Mouse (Mus musculus) neural tube, embryonic 14.5 days (tissue): ENCODE data around the gene Tha1. TPM values are rescaled to one million over a fixed set of nuclear protein-coding genes. Genes with fewer than 3 reads are reported as not detected.

Source experiments
- ATAC-seq: fragments of 200-750 bp; cut with Nextera tagmentation; 2 replicates; pipeline ENCODE4 v1.8.0; 2017; ENCODE audit warnings: low read depth, mild to moderate bottlenecking, moderate TSS enrichment, moderate library complexity
- H3K27ac ChIP-seq: fragments of 300-500 bp; sonication (generic); 2 replicates; pipeline ENCODE4 v1.5.1; 2014; ENCODE audit warnings: low read depth, mild to moderate bottlenecking, control low read depth, low read length, moderate library complexity, mixed read lengths
- H3K27me3 ChIP-seq: fragments of 300-500 bp; sonication (generic); 2 replicates; pipeline ENCODE4 v1.6.1; 2014; ENCODE audit warnings: low read length; ENCODE audit not compliant: control insufficient read depth, insufficient read depth
- H3K36me3 ChIP-seq: fragments of 300-500 bp; sonication (generic); 2 replicates; pipeline ENCODE4 v1.6.1; 2014; ENCODE audit warnings: low read length, mixed read lengths; ENCODE audit not compliant: control insufficient read depth, insufficient read depth
- H3K4me1 ChIP-seq: fragments of 300-500 bp; sonication (generic); 2 replicates; pipeline ENCODE4 v1.6.1; 2014; ENCODE audit warnings: low read length; ENCODE audit not compliant: control insufficient read depth, insufficient read depth
- H3K4me2 ChIP-seq: fragments of 300-500 bp; sonication (generic); 2 replicates; pipeline ENCODE4 v1.6.1; 2014; ENCODE audit warnings: mild to moderate bottlenecking, low read depth, low read length, control low read depth
- H3K4me3 ChIP-seq: fragments of 300-500 bp; sonication (generic); 2 replicates; pipeline ENCODE4 v1.5.1; 2014; ENCODE audit warnings: low read depth, low read length, control low read depth, mixed read lengths
- H3K9ac ChIP-seq: fragments of 300-500 bp; sonication (generic); replicated peaks from 2 replicates; pipeline ENCODE4 v1.6.1; 2014; ENCODE audit warnings: low read depth, mild to moderate bottlenecking, control low read depth, low read length, mixed read lengths
- H3K9me3 ChIP-seq: fragments of 300-500 bp; sonication (generic); 2 replicates; pipeline ENCODE4 v1.6.1; 2016; ENCODE audit warnings: low read length; ENCODE audit not compliant: control insufficient read depth
- WGBS: fragments of 180-500 bp; shearing (Covaris S2); extraction: QIAGEN DNeasy Blood & Tissue Kit; methylation state at CpG from one replicate; pipeline ENCODE4 v1.1.7; 2014; 5-methylcytosine and 5-hydroxymethylcytosine counted together
- polyA plus RNA-seq: library from polyadenylated mRNA; unstranded; fragments of >200 nt; fragmentation: Nextera tagmentation; extraction: Ambion mirVana; gene quantifications from 2 replicates; pipeline ENCODE4 v1.2.1, GENCODE M21; 2014

Tha1 gene
- polyA plus RNA-seq, 1 experiment from 2014 or later, result 4.2 TPM

GRCm38 (mm10) chr11:117860601-117861000 lies 12.7 kb downstream of the Tha1 start, which contains the start of gene Tmem235:
Gene Tmem235, plus strand, starts transcription at chr11:117860752.
- Histone ChIP-seq H3K4me2 (no peak within 1 kb of the TSS), H3K4me1 (no peaks in the 10 kb centered on the region), H3K27ac (no peak within 1 kb of the TSS), H3K9me3 (no peaks in the 10 kb centered on the region), H3K36me3 (no peaks in the 10 kb centered on the region), H3K9ac (no peak within 1 kb of the TSS), H3K27me3 (0 out of 2 replicates have a peak, but pooled peaks cover 3% of the 10 kb centered on the region), H3K4me3 (no peak within 1 kb of the TSS)
- WGBS, result 3% methylated on average over 23 of the region's 23 CpGs
- ATAC-seq, result no peak

GRCm38 (mm10) chr11:117858392-117858791 lies 14.9 kb downstream of the Tha1 start:
- WGBS, result 34% methylated on average over 3 of the region's 3 CpGs
- Histone ChIP-seq H3K27me3 (0 out of 2 replicates have a peak, but pooled peaks cover 3% of the 10 kb centered on the region), H3K9me3 (no peaks in the 10 kb centered on the region), H3K4me3 (no peak overlapping the region), H3K9ac (no peak overlapping the region), H3K36me3 (no peaks in the 10 kb centered on the region), H3K4me1 (no peaks in the 10 kb centered on the region), H3K4me2 (no peak overlapping the region), H3K27ac (no peak overlapping the region)
- ATAC-seq, result no peak

GRCm38 (mm10) chr11:117857462-117857861 lies 15.8 kb downstream of the Tha1 start:
- Histone ChIP-seq H3K4me1 (no peaks in the 10 kb centered on the region), H3K27me3 (0 out of 2 replicates have a peak, but pooled peaks cover 3% of the 10 kb centered on the region), H3K4me3 (no peak overlapping the region), H3K9ac (no peak overlapping the region), H3K9me3 (no peaks in the 10 kb centered on the region), H3K36me3 (no peaks in the 10 kb centered on the region), H3K27ac (no peak overlapping the region), H3K4me2 (no peak overlapping the region)
- ATAC-seq, result no peak
- 97% methylated on average over 10 of the region's 10 CpGs for WGBS

- Histone ChIP-seq H3K27ac (no peak overlapping the region), H3K9me3 (no peaks in the 10 kb centered on the region), H3K4me2 (no peak overlapping the region), H3K36me3 (no peaks in the 10 kb centered on the region), H3K4me1 (no peaks in the 10 kb centered on the region), H3K9ac (no peak overlapping the region), H3K27me3 (no peaks in the 10 kb centered on the region), H3K4me3 (no peak overlapping the region)
- WGBS, result 95% methylated on average over 1 of the region's 1 CpGs
- ATAC-seq, result no peak
Measured at GRCm38 (mm10) chr11:117855975-117856374, 17.3 kb downstream of the Tha1 start.

- H3K27me3 ChIP-seq, result no peaks in the 10 kb centered on the region
- no peak overlapping the region for H3K27ac ChIP-seq
- no peaks in the 10 kb centered on the region for H3K9me3 ChIP-seq
- no peak overlapping the region for H3K9ac ChIP-seq
- H3K4me1 ChIP-seq, result no peaks in the 10 kb centered on the region
- no peak overlapping the region for H3K4me2 ChIP-seq
- no peaks in the 10 kb centered on the region for H3K36me3 ChIP-seq
- ATAC-seq, result no peak
- 98% methylated on average over 5 of the region's 5 CpGs for WGBS
- no peak overlapping the region for H3K4me3 ChIP-seq
Measured at GRCm38 (mm10) chr11:117855360-117855759, 17.9 kb downstream of the Tha1 start.

GRCm38 (mm10) chr11:117854241-117854640 lies 19.0 kb downstream of the Tha1 start:
- Histone ChIP-seq H3K4me1 (peaks cover 4% of the 10 kb centered on the region; the same call in 1 of the 2 replicates), H3K27me3 (no peaks in the 10 kb centered on the region), H3K36me3 (no peaks in the 10 kb centered on the region), H3K27ac (no peak overlapping the region), H3K4me3 (no peak overlapping the region), H3K9ac (no peak overlapping the region), H3K4me2 (no peak overlapping the region), H3K9me3 (no peaks in the 10 kb centered on the region)
- 95% methylated on average over 9 of the region's 9 CpGs for WGBS
- no peak for ATAC-seq

- no peak overlapping the region for H3K9ac ChIP-seq
- no peaks in the 10 kb centered on the region for H3K36me3 ChIP-seq
- H3K4me1 ChIP-seq, result peaks cover 11% of the 10 kb centered on the region
- WGBS, result 97% methylated on average over 3 of the region's 3 CpGs
- H3K9me3 ChIP-seq, result no peaks in the 10 kb centered on the region
- H3K27ac ChIP-seq, result no peak overlapping the region
- H3K4me2 ChIP-seq, result no peak overlapping the region
- ATAC-seq, result no peak
- H3K27me3 ChIP-seq, result no peaks in the 10 kb centered on the region
- no peak overlapping the region for H3K4me3 ChIP-seq
Measured at GRCm38 (mm10) chr11:117852875-117853274, 20.4 kb downstream of the Tha1 start.

GRCm38 (mm10) chr11:117848985-117849671 lies 24.2 kb downstream of the Tha1 start, which contains the start of gene Birc5:
Gene Birc5, plus strand, starts transcription at chr11:117849251.
- under 1% methylated on average over 45 of the region's 51 CpGs for WGBS
- Histone ChIP-seq H3K27me3 (no peaks in the 10 kb centered on the region), H3K36me3 (no peaks in the 10 kb centered on the region), H3K4me3 (peak within 1 kb of the TSS; percentile 48), H3K4me1 (peaks cover 11% of the 10 kb centered on the region), H3K9me3 (no peaks in the 10 kb centered on the region), H3K27ac (peak within 1 kb of the TSS; percentile 95), H3K9ac (peak within 1 kb of the TSS; percentile 76), H3K4me2 (peak within 1 kb of the TSS; percentile 83)
- ATAC-seq, result peak; percentile 93

- H3K4me1 ChIP-seq, result peaks cover 11% of the 10 kb centered on the region
- no peaks in the 10 kb centered on the region for H3K9me3 ChIP-seq
- H3K27ac ChIP-seq, result peak overlapping the region; percentile 95
- peak; percentile 86 for ATAC-seq
- H3K9ac ChIP-seq, result peak overlapping the region; percentile 76
- no peaks in the 10 kb centered on the region for H3K36me3 ChIP-seq
- peak overlapping the region; percentile 83 for H3K4me2 ChIP-seq
- no peaks in the 10 kb centered on the region for H3K27me3 ChIP-seq
- WGBS, result 8% methylated on average over 19 of the region's 19 CpGs
- H3K4me3 ChIP-seq, result peak overlapping the region; percentile 48
Measured at GRCm38 (mm10) chr11:117848271-117848984, 24.9 kb downstream of the Tha1 start.
